In genomic region chr5:3631512-3632271, GRCm38 (mm10) we compare ENCODE assay signal across 1 mouse cellular context.
A peak's percentile ranks its signal among the peaks of the same experiment; 100 is the strongest.
TF ChIP-seq lines count a peak whose summit lies in the region.

No protein-coding gene starts in this region.

TF ChIP-seq in MEL, 35 proteins besides CTCF, POLR2A, EP300 and RAD21:
- TF ChIP-seq TCF12 (IDR thresholded peaks at IDR 0.05; ENCODE audit: low read depth, low read length): peak; percentile 27; the same call in 1 of the 2 replicates
- TF ChIP-seq JUND (IDR thresholded peaks at IDR 0.05; ENCODE audit: low read depth, low read length): no peak
- TF ChIP-seq CHD1 (IDR thresholded peaks at IDR 0.05; ENCODE audit: low read depth, low read length): no peak
- TF ChIP-seq UBTF (IDR thresholded peaks at IDR 0.05; ENCODE audit: borderline replicate concordance, insufficient read depth, low read depth, low read length): no peak
